Comparison of ENCODE assay signal across 10 mouse cellular contexts in genomic region chr12:111514874-111515649, GRCm38 (mm10). TPM values are rescaled to one million over a fixed set of nuclear protein-coding genes. Genes with fewer than 3 reads are reported as not detected.
DNase-seq lines count a peak whose midpoint lies in the region; ATAC-seq lines count a peak whose summit lies in the region.
"Had no signal": no experiment of that assay in that cellular context is flagged by ENCODE, and none has a peak within 500 bp of the region (broad histone marks: within the 10 kb centered on the region; RNA-seq: fewer than 3 reads in every experiment).

No protein-coding gene starts in this region.

- H3K36me3 ChIP-seq in hindbrain, embryonic 14.5 days (replicated peaks; ENCODE audit: control insufficient read depth, insufficient read depth): no peaks in the 10 kb centered on the region
- H3K36me3 ChIP-seq in hindbrain, embryonic 11.5 days (ENCODE audit: control insufficient read depth, insufficient read depth, low read length): no peaks in the 10 kb centered on the region
- H3K36me3 ChIP-seq in neural tube, embryonic 12.5 days: no peaks in the 10 kb centered on the region
- H3K36me3 ChIP-seq in liver, embryonic 11.5 days (ENCODE audit: control insufficient read depth, insufficient read depth, low read length): no peaks in the 10 kb centered on the region
- no peaks in the 10 kb centered on the region for H3K36me3 ChIP-seq in neural tube, embryonic 14.5 days (ENCODE audit: control insufficient read depth, insufficient read depth, low read length)
- H3K36me3 ChIP-seq: limb, embryonic 13.5 days had no signal

- no peak overlapping the region for H3K4me3 ChIP-seq in hindbrain, embryonic 14.5 days (replicated peaks; ENCODE audit: low read length)
- H3K4me3 ChIP-seq in hindbrain, embryonic 11.5 days (ENCODE audit: low read depth, low read length): no peak overlapping the region
- H3K4me3 ChIP-seq in neural tube, embryonic 12.5 days: no peak overlapping the region
- no peak overlapping the region for H3K4me3 ChIP-seq in liver, embryonic 11.5 days (ENCODE audit: low read depth, low read length)
- H3K4me3 ChIP-seq in neural tube, embryonic 14.5 days (ENCODE audit: low read depth, low read length): no peak overlapping the region
- H3K4me3 ChIP-seq: limb, embryonic 13.5 days had no signal

- no peaks in the 10 kb centered on the region for H3K4me1 ChIP-seq in hindbrain, embryonic 14.5 days (replicated peaks; ENCODE audit: control insufficient read depth, insufficient read depth, low read length)
- H3K4me1 ChIP-seq in hindbrain, embryonic 11.5 days (replicated peaks; ENCODE audit: control insufficient read depth, insufficient read depth, low read length): no peaks in the 10 kb centered on the region
- no peaks in the 10 kb centered on the region for H3K4me1 ChIP-seq in neural tube, embryonic 12.5 days
- peaks cover 24% of the 10 kb centered on the region for H3K4me1 ChIP-seq in liver, embryonic 11.5 days (replicated peaks; ENCODE audit: control insufficient read depth, insufficient read depth, low read length)
- no peaks in the 10 kb centered on the region for H3K4me1 ChIP-seq in neural tube, embryonic 14.5 days (ENCODE audit: control insufficient read depth, insufficient read depth, low read length)
- H3K4me1 ChIP-seq: limb, embryonic 13.5 days had no signal

- no peaks in the 10 kb centered on the region for H3K9me3 ChIP-seq in hindbrain, embryonic 14.5 days (ENCODE audit: control insufficient read depth, low read length)
- no peaks in the 10 kb centered on the region for H3K9me3 ChIP-seq in hindbrain, embryonic 11.5 days (ENCODE audit: control insufficient read depth, low read length)
- H3K9me3 ChIP-seq in neural tube, embryonic 12.5 days: no peaks in the 10 kb centered on the region
- no peaks in the 10 kb centered on the region for H3K9me3 ChIP-seq in liver, embryonic 11.5 days (ENCODE audit: control insufficient read depth, low read length)
- no peaks in the 10 kb centered on the region for H3K9me3 ChIP-seq in neural tube, embryonic 14.5 days (ENCODE audit: control insufficient read depth, low read length)
- H3K9me3 ChIP-seq: limb, embryonic 13.5 days had no signal

- H3K27me3 ChIP-seq in hindbrain, embryonic 14.5 days (ENCODE audit: control insufficient read depth, insufficient read depth, low read length): no peaks in the 10 kb centered on the region
- no peaks in the 10 kb centered on the region for H3K27me3 ChIP-seq in hindbrain, embryonic 11.5 days (ENCODE audit: control insufficient read depth, insufficient read depth, low read length)
- H3K27me3 ChIP-seq in neural tube, embryonic 12.5 days (replicated peaks): no peaks in the 10 kb centered on the region
- H3K27me3 ChIP-seq in liver, embryonic 11.5 days (replicated peaks; ENCODE audit: control insufficient read depth, insufficient read depth, low read length): no peaks in the 10 kb centered on the region
- H3K27me3 ChIP-seq in neural tube, embryonic 14.5 days (ENCODE audit: control insufficient read depth, insufficient read depth, low read length): no peaks in the 10 kb centered on the region
- H3K27me3 ChIP-seq: limb, embryonic 13.5 days had no signal

- no peak for DNase-seq in hindbrain, embryonic 14.5 days (ENCODE audit: low spot score)
- DNase-seq in hindbrain, embryonic 11.5 days (ENCODE audit: low spot score): no peak
- no peak for DNase-seq in neural tube, embryonic 10.5 days (ENCODE audit: extremely low spot score, low spot score)
- DNase-seq in liver, embryonic 11.5 days (ENCODE audit: low spot score): no peak
- DNase-seq in cerebellum, adult 18-20 months: no peak
- DNase-seq in right cerebral cortex, postnatal 25 days: no peak
- DNase-seq: cerebellum, postnatal 25 days had no signal

- 77% methylated on average over 7 of the region's 7 CpGs for WGBS in hindbrain, embryonic 14.5 days
- WGBS in hindbrain, embryonic 11.5 days: 80% methylated on average over 7 of the region's 7 CpGs
- WGBS in neural tube, embryonic 12.5 days: 74% methylated on average over 7 of the region's 7 CpGs
- WGBS in liver, embryonic 11.5 days: 78% methylated on average over 7 of the region's 7 CpGs
- 72% methylated on average over 7 of the region's 7 CpGs for WGBS in neural tube, embryonic 14.5 days

- no peak overlapping the region for H3K4me2 ChIP-seq in hindbrain, embryonic 14.5 days (replicated peaks)
- H3K4me2 ChIP-seq in hindbrain, embryonic 11.5 days (replicated peaks; ENCODE audit: low read depth, low read length): no peak overlapping the region
- 0 out of 2 replicates have a peak overlapping the region, but pooled peaks have one; percentile 2 for H3K4me2 ChIP-seq in neural tube, embryonic 12.5 days (replicated peaks)
- H3K4me2 ChIP-seq in liver, embryonic 11.5 days: peak overlapping the region; percentile 36
- H3K4me2 ChIP-seq in neural tube, embryonic 14.5 days (ENCODE audit: low read depth, low read length): no peak overlapping the region
- H3K4me2 ChIP-seq: limb, embryonic 13.5 days had no signal

- ATAC-seq in hindbrain, embryonic 14.5 days (ENCODE audit: low FRiP score): no peak
- no peak for ATAC-seq in hindbrain, embryonic 11.5 days (ENCODE audit: low FRiP score)
- ATAC-seq in neural tube, embryonic 12.5 days (ENCODE audit: low FRiP score, low read depth): no peak
- ATAC-seq in liver, embryonic 11.5 days (replicated peaks; ENCODE audit: low FRiP score): no peak
- no peak for ATAC-seq in neural tube, embryonic 14.5 days (ENCODE audit: low read depth)

- no peak overlapping the region for H3K9ac ChIP-seq in hindbrain, embryonic 14.5 days
- no peak overlapping the region for H3K9ac ChIP-seq in hindbrain, embryonic 11.5 days (ENCODE audit: low read depth, low read length)
- H3K9ac ChIP-seq in neural tube, embryonic 12.5 days: no peak overlapping the region
- peak overlapping the region; percentile 32; the same call in 1 of the 2 replicates for H3K9ac ChIP-seq in liver, embryonic 11.5 days (ENCODE audit: low read depth, low read length)
- no peak overlapping the region for H3K9ac ChIP-seq in neural tube, embryonic 14.5 days (replicated peaks; ENCODE audit: low read depth, low read length)
- H3K9ac ChIP-seq: limb, embryonic 13.5 days had no signal

- 0 out of 2 replicates have a peak overlapping the region, but pooled peaks have one; percentile 41 for H3K27ac ChIP-seq in hindbrain, embryonic 14.5 days
- no peak overlapping the region for H3K27ac ChIP-seq in hindbrain, embryonic 11.5 days (ENCODE audit: low read depth, low read length)
- H3K27ac ChIP-seq in neural tube, embryonic 12.5 days: no peak overlapping the region
- no peak overlapping the region for H3K27ac ChIP-seq in liver, embryonic 11.5 days (ENCODE audit: low read depth, low read length)
- peak overlapping the region; percentile 35; the same call in 1 of the 2 replicates for H3K27ac ChIP-seq in neural tube, embryonic 14.5 days (ENCODE audit: low read depth, low read length)
- H3K27ac ChIP-seq: limb, embryonic 13.5 days had no signal

RNA-seq across cellular contexts. Expression of gene Eif5, which starts 22.8 kb away (rescaled TPM):
- 504 and 543 TPM in 2 replicates for polyA plus RNA-seq in hindbrain, embryonic 14.5 days (2014; fragmentation: Nextera tagmentation; extraction: Ambion mirVana)
- 695 and 707 TPM in 2 replicates for polyA plus RNA-seq in hindbrain, embryonic 11.5 days (2014; fragmentation: Nextera tagmentation; extraction: Ambion mirVana)
- polyA plus RNA-seq in neural tube, embryonic 12.5 days (2016; fragmentation: Nextera tagmentation; extraction: Ambion mirVana): 650 and 706 TPM in 2 replicates
- polyA plus RNA-seq in liver, embryonic 11.5 days (2014; fragmentation: Nextera tagmentation; extraction: Ambion mirVana): 623 and 628 TPM in 2 replicates
- 518 and 558 TPM in 2 replicates for polyA plus RNA-seq in neural tube, embryonic 14.5 days (2014; fragmentation: Nextera tagmentation; extraction: Ambion mirVana)

RNA-seq across cellular contexts. Expression of gene Gm266, which starts 29.4 kb away (rescaled TPM):
- polyA plus RNA-seq in hindbrain, embryonic 14.5 days (2014; fragmentation: Nextera tagmentation; extraction: Ambion mirVana): 2.6 and 3.8 TPM in 2 replicates
- 8.9 and 10.1 TPM in 2 replicates for polyA plus RNA-seq in hindbrain, embryonic 11.5 days (2014; fragmentation: Nextera tagmentation; extraction: Ambion mirVana)
- polyA plus RNA-seq in neural tube, embryonic 12.5 days (2016; fragmentation: Nextera tagmentation; extraction: Ambion mirVana): 2.5 and 4.1 TPM in 2 replicates
- 4.9 and 5.6 TPM in 2 replicates for polyA plus RNA-seq in liver, embryonic 11.5 days (2014; fragmentation: Nextera tagmentation; extraction: Ambion mirVana)
- polyA plus RNA-seq in neural tube, embryonic 14.5 days (2014; fragmentation: Nextera tagmentation; extraction: Ambion mirVana): 1.3 and 1.5 TPM in 2 replicates

RNA-seq across cellular contexts. Expression of gene Mark3, which starts 59.3 kb away (rescaled TPM):
- 76.4 and 81.4 TPM in 2 replicates for polyA plus RNA-seq in hindbrain, embryonic 14.5 days (2014; fragmentation: Nextera tagmentation; extraction: Ambion mirVana)
- 76.6 and 76.8 TPM in 2 replicates for polyA plus RNA-seq in hindbrain, embryonic 11.5 days (2014; fragmentation: Nextera tagmentation; extraction: Ambion mirVana)
- 84.3 and 88.3 TPM in 2 replicates for polyA plus RNA-seq in neural tube, embryonic 12.5 days (2016; fragmentation: Nextera tagmentation; extraction: Ambion mirVana)
- polyA plus RNA-seq in liver, embryonic 11.5 days (2014; fragmentation: Nextera tagmentation; extraction: Ambion mirVana): 36.9 and 38.6 TPM in 2 replicates
- polyA plus RNA-seq in neural tube, embryonic 14.5 days (2014; fragmentation: Nextera tagmentation; extraction: Ambion mirVana): 78.1 and 83.7 TPM in 2 replicates

Comparison
In these comparisons a context has a peak if more than half of its experiments do, and no peak if none do; other contexts are left out.
1. H3K27ac ChIP-seq: peak in hindbrain, embryonic 14.5 days (single experiment) and neural tube, embryonic 14.5 days (single experiment); none in hindbrain, embryonic 11.5 days (single experiment), neural tube, embryonic 12.5 days (single experiment) and liver, embryonic 11.5 days (single experiment).
2. H3K4me2 ChIP-seq: peak in neural tube, embryonic 12.5 days (single experiment) and liver, embryonic 11.5 days (single experiment); none in hindbrain, embryonic 14.5 days (single experiment), hindbrain, embryonic 11.5 days (single experiment) and neural tube, embryonic 14.5 days (single experiment).